Comparison of ENCODE assay signal across 21 mouse cellular contexts in genomic region chr12:99363024-99363423, GRCm38 (mm10).
DNase-seq lines count a peak whose midpoint lies in the region; ATAC-seq and TF ChIP-seq lines count a peak whose summit lies in the region.
"Had no signal": no experiment of that assay in that cellular context is flagged by ENCODE, and none has a peak within 500 bp of the region (broad histone marks: within the 10 kb centered on the region; RNA-seq: fewer than 3 reads in every experiment).

No protein-coding gene starts in this region.

- H3K4me3 ChIP-seq in gastrocnemius, adult 2 months = no peak overlapping the region
- H3K4me3 ChIP-seq in kidney, embryonic 15.5 days (replicated peaks) = no peak overlapping the region
- no peak overlapping the region for H3K4me3 ChIP-seq in brown adipose tissue, adult 24 weeks (ENCODE audit: insufficient read depth, low read depth, low read length)
- H3K4me3 ChIP-seq: embryonic facial prominence, embryonic 15.5 days; hindbrain, embryonic 13.5 days; midbrain, embryonic 10.5 days had no signal

- no peak for TF ChIP-seq CTCF in gastrocnemius, adult 2 months (IDR thresholded peaks at IDR 0.05)

- intact Hi-C loops in gastrocnemius, adult 2 months (cut with DNase I) = no loop called here

- peaks cover 23% of the 10 kb centered on the region for H3K4me1 ChIP-seq in kidney, embryonic 15.5 days
- peaks cover 46% of the 10 kb centered on the region for H3K4me1 ChIP-seq in brown adipose tissue, adult 24 weeks (ENCODE audit: control insufficient read depth, insufficient read depth, insufficient read length, low read length)

- ATAC-seq in kidney, embryonic 15.5 days (replicated peaks; ENCODE audit: low FRiP score) = 0 out of 2 replicates have a peak, but pooled peaks have one; percentile 6
- ATAC-seq in megakaryocyte, adult 5-6 weeks (ENCODE audit: poor library complexity, severe bottlenecking) = peak; percentile 14; the same call in 1 of the 2 replicates
- ATAC-seq in frontal cortex, adult (ENCODE audit: low TSS enrichment) = no peak
- ATAC-seq: inflammation-experienced regulatory T-cells, adult 6 months had no signal

- no peaks in the 10 kb centered on the region for H3K9me3 ChIP-seq in kidney, embryonic 15.5 days (replicated peaks)
- H3K9me3 ChIP-seq: embryonic facial prominence, embryonic 15.5 days; hindbrain, embryonic 13.5 days; midbrain, embryonic 10.5 days had no signal

- peak; percentile 63 for DNase-seq in gastrocnemius, adult 2 months
- no peak for DNase-seq in gastrocnemius, adult 8-10 months (ENCODE audit: low spot score in 2 of 2)
- DNase-seq in kidney, adult 11 months = no peak
- no peak for DNase-seq in embryo, embryonic 10.5 days (ENCODE audit: low spot score)
- DNase-seq: adrenal gland, postnatal 36 days; cerebellum, postnatal 10 days; gastrocnemius, postnatal 36 days; kidney, adult 8-10 months; lung, adult 18-20 months; lung, postnatal 14 days; retina, postnatal 1 day; thymus, postnatal 25 days had no signal

- H3K27ac ChIP-seq in gastrocnemius, adult 2 months = peak overlapping the region; percentile 77
- no peak overlapping the region for H3K27ac ChIP-seq in kidney, embryonic 15.5 days
- peak overlapping the region; percentile 42 for H3K27ac ChIP-seq in brown adipose tissue, adult 24 weeks (replicated peaks; ENCODE audit: low read depth, low read length)
- H3K27ac ChIP-seq: embryonic facial prominence, embryonic 15.5 days; hindbrain, embryonic 13.5 days; midbrain, embryonic 10.5 days had no signal

- 92% methylated on average over 6 of the region's 6 CpGs for WGBS in kidney, embryonic 15.5 days

- no peak overlapping the region for H3K9ac ChIP-seq in kidney, embryonic 15.5 days
- H3K9ac ChIP-seq: embryonic facial prominence, embryonic 15.5 days; hindbrain, embryonic 13.5 days had no signal

- no peaks in the 10 kb centered on the region for H3K27me3 ChIP-seq in kidney, embryonic 15.5 days
- H3K27me3 ChIP-seq: CH12.LX; embryonic facial prominence, embryonic 15.5 days; hindbrain, embryonic 13.5 days had no signal

- H3K36me3 ChIP-seq in kidney, embryonic 15.5 days = no peaks in the 10 kb centered on the region
- H3K36me3 ChIP-seq: embryonic facial prominence, embryonic 15.5 days; hindbrain, embryonic 13.5 days had no signal

- no peak overlapping the region for H3K4me2 ChIP-seq in kidney, embryonic 15.5 days
- H3K4me2 ChIP-seq: embryonic facial prominence, embryonic 15.5 days; hindbrain, embryonic 13.5 days had no signal
